Mouse (Mus musculus): ENCODE measurements around the gene Slc46a3.

DNA sequence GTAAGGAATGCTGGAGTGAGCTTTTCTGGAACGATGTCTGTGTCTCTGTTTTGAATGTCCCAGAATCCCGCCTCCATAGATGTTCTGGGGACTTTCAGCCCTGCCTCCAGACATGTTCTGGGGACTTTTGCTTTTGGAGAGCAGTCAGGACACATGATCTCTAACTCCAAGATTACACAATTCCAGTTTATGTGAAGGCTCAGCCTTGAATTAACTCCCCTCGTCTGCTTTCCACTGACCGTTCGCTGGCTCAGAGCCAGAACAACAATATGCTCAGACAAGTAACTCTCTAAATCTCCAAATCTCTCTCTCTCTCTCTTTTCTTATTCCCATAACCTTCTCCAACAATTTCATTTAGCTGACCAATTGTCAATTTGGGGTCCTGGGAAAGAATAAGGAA, 47.3 kb downstream of the Slc46a3 start:
- TF ChIP-seq CTCF (IDR thresholded peaks at IDR 0.05; ENCODE audit: borderline replicate concordance, control insufficient read depth, extremely low read depth, insufficient read depth, low read length, poor library complexity), result no peak
- no peak for TF ChIP-seq POLR2A (IDR thresholded peaks at IDR 0.05; ENCODE audit: control insufficient read depth, extremely low read depth, insufficient read depth, low read length, poor library complexity)
